Mouse (Mus musculus): Measurements from ENCODE around the gene Glcci1.

The Glcci1 gene

DNA sequence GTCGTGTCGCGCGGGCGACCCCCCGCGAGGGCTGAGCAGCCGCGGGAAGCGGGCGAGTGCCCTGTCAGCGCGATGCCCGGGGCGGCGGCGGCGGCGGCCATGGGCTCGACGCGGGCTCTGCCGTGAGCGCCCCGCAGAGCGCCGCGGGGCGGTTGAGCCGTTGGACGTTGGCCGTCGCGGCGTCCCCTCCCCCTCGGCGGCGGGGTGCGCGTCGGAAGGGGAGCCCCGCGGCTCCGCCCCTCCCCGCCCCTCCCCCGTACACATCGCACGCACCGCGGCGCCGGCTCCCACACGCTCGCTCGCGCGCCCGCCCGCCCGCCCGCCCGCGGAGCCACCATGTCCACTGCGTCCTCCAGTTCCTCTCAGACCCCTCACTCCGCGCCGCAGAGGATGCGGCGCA is at the start of gene Glcci1:
Gene Glcci1 (plus strand): TSS at position 50 of the 400 bp plus-strand sequence.
- in situ Hi-C loops (cut with MboI, MseI) = no loop called here

DNA sequence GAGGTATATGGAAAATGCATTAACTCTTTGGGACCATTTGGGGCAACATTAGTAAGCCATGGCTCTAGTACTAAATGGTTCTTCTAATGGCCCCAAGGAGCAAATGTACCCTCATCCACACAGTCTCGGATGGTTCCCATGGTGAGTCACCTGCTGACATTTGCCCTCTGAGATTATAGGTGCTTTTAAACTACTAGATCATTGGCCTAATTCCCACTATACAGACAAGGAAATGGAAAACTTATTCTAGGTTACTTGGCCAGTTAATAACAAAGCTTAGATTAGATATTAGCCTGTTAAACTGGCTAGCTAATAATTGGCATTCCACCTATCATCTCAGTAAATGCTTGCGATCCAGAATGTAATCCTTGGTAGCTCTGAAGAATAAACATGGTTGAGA is 47.0 kb upstream of the Glcci1 start:
- in situ Hi-C loops (cut with MboI, MseI) = no loop called here

DNA sequence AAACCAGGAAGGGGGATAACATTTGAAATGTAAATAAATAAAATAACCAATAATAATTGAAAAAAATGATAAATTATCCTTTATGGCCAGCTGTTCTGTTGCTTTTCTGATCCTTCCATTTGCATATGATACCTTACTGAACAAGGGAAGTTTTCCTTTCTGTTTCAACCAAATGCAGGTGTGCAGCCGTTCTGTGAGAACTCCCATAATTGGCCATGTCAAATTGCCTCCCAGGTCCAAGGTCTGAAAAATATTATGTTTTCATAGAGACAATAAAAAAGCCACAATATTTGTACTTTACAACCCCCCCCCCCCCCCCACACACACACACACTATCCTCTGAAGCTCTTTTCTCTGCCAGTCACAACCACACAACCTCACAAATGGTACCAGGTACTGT is 44.0 kb upstream of the Glcci1 start:
- in situ Hi-C loops (cut with MboI, MseI) = no loop called here

DNA sequence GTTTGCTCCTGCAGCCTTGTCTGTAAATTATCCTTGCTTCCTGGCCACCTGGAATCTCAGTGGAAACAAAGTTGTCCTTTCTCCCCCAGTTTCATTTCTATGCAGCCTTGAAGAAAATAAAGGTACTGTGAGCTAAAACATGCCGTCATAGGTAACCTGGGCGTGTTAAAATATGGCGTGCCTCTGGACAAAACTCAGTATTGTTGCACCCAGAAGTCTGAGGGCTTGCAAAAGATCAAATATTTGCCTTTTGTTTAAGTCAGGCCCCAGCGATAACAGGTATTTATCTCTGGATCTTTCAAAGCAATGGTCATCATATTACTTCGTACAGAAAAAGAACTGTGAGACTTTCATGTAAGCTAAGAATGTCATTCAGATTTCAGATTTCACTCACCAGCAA is 43.4 kb upstream of the Glcci1 start:
- in situ Hi-C loops (cut with MboI, MseI) = no loop called here

DNA sequence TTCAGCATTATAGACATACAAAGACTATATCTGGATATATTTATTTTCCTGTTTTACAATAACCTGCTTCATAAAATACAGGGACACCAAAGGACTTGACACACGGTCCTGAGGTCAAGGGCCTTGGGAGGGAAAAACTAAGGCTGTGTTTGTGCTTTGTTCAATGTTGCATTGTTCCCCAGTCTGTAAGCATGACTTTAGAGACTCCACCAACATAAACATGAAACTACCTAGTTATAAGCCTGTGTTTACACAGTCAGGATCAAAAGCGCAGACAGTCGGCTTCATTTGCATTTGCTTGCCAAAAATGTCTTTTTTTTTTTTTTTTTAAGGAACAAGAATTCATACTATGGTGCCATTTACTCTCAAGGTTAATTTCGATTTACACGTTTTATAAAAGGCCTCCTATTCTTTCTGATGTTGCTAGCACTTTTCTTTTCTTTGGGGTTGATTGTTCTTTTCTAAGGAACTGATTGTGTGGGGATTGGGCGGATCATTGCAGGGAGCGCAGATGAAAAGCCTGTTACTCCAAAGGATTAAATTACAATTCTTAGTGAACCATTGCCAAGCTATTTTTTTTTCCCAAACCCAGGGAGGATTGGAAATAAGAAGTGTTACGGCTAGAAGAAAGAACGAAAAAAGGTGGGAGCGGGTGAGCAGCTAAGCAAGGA is 41.6 kb upstream of the Glcci1 start:
- in situ Hi-C loops (cut with MboI, MseI) = no loop called here

DNA sequence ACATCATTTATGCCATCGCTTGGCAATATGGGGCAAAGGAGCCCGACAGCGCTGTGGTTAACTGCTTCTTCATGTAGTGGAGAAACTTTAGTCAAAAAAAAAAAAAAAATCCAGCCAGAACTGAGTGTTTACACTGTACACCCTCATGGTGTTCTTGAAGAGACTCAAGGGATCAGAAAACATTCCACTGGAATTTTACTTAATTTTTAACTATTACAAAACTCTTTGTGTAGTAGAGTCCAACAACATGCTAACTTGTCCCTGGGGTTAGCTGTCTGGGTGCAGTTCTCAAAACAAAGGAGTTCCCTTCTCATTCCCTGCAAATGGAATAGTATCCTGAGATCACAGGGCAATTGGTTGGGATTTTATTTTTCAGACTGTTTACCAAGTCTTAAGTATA is 39.5 kb upstream of the Glcci1 start:
- in situ Hi-C loops (cut with MboI, MseI) = no loop called here

DNA sequence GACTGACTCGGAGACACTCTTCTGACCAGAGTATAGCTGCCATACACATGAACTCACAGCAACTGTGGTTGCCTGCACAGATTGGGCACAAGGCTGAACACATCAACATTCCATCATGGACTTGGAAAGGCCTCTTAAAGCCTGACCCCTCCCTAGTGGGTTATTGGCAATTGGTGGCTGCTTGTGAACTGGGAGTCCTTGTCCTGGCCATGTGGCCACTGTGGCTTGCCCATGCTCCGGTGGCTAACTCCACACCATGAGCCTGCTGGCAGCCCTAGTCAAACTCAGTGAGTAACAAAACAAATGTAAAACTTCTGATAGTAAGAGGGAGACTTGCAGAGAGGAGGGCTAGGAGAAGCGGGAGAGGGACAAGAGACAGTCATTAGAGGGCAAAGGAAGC is 37.3 kb upstream of the Glcci1 start:
- in situ Hi-C loops (cut with MboI, MseI) = no loop called here

DNA sequence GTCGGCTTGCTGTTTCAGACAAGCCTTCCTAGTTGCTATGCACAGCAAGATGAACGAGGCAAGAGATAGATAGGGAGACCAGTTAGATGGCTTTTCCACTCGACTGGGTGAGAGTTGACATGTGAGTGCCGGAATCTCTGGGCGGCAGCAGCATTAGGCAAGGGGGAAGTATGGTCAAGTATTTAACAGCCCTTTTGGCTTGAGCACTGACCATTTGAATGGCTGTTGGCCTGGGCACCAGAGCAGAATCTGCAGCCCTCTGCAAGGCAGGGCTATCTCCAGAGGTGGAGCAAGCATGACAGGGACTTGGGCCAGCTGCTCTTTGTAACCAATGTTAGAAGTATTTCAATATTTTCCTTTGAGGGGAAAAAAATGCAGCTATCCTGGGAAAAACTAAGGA is 36.5 kb upstream of the Glcci1 start:
- in situ Hi-C loops (cut with MboI, MseI) = no loop called here

DNA sequence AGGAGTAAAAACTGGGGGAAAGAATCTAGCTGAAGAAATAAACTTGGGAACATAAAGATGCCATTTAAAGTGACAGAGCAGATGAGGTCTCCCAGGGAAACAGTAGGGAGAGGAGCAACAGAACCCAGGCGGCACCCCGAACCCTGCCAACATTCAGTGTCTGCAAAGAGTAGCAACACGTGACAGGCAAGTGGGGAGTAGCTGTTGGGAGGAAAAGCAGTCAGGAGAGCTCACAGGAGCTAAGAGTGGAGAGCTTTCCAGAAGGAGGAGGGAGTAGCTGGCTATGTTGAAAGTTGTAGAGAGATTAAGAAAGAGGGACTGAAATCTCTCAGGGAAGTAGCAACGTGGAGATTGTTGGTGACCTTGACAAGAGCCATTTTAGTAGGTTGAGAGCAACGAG is 35.9 kb upstream of the Glcci1 start:
- in situ Hi-C loops (cut with MboI, MseI) = no loop called here

DNA sequence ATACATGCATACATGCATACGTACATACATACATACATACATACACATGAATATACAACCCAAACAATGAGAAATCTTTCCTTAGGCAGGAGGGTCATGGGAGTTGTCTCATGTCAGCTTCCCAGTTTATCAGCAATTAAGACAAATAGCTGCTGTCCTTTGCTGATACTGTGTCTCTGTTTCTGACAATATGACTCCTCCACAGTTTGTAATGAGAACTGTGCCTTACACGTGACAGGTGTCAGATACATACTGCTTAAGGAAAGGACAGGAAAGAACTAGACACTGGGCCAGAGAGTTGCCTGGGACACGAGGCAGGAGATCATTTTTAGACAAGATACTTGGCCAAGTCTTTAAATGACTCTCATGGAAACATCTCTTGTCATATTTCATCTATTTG is 35.1 kb upstream of the Glcci1 start:
- in situ Hi-C loops (cut with MboI, MseI) = no loop called here

DNA sequence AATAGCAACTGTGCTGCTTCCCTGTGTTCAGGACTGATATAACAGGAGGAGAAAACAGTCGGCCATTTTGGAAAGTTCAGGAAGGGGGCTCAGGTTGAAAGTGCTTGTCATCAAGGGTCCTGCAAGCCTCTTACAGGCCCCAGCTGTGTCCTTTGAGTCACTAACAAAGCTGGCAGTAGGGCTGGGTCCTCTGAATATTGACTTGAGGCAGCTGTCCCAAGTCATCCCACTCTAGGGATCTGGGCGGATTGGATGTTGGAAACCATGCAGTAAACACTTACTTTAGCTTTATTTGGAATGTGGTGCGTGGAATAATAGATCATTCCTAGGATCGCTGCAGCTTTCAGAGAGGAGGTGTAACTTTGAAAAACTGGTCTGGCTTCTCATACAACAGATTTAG is 34.6 kb upstream of the Glcci1 start:
- in situ Hi-C loops (cut with MboI, MseI) = no loop called here

DNA sequence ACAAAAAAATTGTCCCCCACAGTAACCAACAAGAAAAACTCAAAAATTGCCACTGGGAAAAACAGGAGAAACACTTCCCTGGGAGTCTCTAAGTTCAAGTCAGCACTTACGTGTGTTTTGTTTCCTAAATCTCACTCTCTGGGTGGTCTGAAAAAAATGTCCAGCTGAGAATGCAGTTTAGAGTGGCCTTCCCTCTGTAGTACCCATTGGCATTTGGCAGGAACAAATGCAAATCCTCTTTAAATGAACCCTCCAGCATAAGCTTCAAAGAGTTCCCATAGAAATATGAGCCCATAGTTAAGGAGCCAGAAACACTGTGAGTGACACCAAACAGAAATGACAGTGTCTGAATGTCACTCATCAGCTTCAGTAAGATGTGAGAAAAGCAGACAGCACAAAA is 30.2 kb upstream of the Glcci1 start:
- in situ Hi-C loops (cut with MboI, MseI) = no loop called here

DNA sequence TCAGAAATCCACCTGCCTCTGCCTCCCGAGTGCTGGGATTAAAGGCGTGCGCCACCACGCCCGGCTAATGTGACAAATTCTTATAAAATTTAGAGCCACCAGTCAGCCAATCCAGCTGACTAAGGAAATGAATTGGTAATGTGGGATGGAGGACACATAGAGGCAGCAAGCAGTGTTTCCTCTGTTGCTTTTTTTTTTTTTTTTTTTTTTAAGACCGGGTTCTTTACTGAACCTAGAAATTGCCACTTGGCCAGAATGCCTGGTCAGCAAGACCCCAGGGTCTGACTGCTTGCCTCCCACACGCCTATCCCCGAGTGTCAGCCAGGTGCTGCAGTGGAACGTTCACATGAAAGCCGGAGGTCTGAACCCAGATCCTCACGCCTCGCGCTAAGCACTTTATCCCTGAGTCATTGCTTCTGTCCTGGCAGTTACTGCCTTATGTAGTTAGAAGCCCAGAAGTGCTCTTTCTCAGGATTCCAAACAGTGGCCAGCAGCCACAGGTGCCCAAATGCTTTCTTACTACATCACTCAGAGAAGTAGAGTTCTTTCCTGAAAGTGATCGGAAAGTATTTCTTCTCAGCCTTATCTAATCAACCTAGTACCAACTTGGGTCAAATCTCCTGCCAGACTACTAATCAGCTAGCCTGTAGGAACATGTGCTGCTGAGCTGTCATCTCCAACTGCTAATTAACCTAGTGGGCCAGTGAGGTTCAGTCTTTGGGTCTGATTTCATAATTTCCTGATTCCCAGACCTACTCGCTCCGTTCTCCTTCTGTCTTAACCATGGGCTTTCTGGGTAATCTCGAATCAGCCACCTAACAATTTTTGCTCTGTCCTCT is 24.7 kb upstream of the Glcci1 start:
- in situ Hi-C loops (cut with MboI, MseI) = no loop called here

DNA sequence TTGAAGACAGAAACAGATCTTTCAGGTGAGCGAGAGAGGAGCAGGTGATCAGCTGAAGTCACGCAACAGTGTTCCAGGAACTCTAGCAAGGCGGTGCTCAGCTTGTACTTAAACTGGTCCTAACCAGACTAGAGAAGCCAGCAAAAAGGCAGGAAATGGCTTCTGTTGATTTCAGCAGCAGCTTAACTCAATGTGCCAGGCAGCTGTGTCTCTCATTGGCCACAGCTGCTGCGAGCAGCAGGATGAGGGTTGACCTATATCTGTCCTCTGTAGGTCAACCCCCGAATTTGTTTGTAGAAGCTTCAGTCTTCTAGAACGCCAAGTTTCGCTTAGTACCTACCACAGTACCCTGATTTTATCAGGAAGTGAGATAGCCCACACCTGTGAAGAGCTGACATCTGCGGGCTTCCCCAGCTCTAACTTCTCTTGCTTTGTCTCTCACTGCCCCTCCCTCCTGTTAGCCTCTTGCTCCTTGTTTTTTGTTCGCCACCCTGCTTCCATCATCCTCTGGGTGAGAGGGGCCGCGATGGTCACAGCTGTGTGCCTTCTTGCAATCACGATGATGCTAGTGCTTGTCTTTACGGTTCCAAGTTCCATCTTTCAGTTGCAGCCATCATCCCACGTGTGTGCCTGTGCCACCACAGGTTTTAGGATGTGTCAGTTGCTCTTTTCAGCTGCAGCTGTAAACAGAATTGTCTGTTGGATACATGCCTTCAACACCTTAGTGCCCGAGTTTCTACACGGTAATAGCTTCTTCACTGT is 23.8 kb upstream of the Glcci1 start:
- in situ Hi-C loops (cut with MboI, MseI) = no loop called here

DNA sequence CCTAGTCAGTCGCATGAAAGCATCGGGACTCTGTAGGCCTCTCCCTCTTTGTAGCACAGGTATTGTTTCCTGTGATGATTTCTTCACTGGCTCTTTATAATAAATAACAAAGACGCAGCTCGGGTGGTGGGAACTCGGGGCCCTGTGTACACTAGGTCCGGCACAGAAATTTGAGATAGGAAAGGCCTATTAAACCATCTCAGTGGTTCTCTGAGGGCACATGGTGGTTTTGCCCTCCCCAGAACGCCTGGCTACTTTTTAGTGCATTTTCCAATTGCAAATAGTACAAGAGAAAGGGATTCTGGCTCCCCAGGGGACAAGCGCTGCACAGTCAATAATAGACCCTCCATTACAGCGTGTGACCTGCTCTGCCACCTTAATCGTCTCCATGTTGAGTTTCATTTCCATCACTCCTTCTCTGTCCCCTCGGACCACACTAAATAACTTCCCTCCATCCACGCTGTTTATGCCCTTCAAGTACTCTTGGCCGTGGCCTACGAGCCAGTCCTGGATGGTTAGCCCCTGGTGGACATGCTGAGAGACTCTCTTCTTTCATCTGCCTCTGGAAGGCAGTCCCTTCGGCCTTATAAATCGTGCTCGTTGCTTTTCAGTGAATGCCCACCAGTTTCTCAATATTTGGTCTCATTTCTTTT is 22.9 kb upstream of the Glcci1 start:
- in situ Hi-C loops (cut with MboI, MseI) = no loop called here

DNA sequence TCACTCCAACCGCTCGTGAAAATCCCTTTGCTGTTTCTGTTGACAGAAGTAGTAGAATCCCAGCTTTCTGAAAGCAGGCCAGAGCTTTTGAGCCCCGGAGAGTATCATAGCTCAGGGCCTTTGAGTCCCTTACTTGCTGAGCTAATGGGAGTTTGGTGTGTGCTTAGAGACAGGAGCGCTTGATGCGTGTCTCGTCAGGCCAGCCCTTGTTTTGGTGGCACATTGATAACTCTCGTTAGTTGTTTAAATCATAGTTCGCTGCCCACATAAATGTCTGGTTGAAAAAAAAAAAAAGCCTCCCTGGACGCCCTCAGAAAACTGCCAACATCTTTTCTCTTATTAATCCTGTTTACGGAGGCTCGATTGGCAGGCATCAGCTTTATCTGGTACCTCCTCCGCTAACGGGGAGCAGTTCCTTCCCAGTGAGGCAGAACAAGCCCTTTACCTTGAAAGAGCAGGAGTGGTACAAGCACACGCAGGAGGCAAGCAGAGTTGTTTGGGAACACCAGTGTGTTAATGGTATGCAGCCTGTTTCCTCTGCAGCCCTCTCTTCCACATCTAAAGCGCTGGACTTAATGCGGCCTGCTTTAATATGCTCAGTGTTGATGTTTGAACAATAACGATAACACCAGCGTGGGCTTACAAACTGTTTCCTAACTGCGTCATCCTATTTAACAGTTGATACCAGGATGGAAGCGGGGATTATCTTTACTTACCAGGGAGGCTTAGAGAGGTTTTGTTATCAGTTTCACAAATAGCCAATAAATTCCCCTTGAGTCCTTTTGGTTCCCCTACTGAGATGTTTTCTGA is 22.2 kb upstream of the Glcci1 start:
- in situ Hi-C loops (cut with MboI, MseI) = no loop called here

DNA sequence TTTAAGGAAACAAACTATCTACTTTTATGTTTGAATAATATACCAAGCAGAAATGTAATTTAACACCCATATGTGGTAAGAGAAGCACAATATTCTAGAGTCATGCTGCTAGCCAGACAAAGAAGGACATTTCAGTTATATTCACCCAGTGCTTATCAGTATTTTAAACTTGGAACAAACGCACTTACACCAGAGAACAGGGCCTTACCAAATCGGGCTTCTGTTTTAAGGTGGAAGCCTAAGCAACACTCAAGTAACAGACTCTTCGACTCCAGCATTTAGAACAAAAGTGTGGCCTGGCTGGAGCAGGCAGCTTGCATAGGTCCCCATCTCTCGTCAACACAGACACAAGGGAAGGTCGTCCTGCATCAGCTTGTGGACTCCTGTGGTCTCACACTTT is 21.2 kb upstream of the Glcci1 start:
- in situ Hi-C loops (cut with MboI, MseI) = no loop called here

DNA sequence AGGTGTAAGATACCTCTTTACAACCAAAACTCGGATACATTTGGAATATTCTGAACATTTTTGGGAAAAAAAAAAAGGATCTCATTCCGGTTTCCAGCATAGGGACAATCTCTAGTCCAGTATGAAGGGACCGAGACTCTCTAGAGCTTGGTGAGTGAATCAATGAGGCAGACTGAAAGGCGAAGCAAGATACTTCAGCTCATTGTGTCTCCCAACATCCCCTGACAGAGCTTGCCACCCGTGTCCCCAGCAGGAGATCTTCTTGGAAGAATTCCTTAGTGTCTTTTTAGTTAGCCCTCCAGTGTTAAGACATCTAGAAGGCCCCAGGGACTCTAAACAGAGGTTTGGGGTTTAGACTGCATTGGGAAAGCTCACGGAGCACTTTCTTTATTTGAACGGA is 20.1 kb upstream of the Glcci1 start:
- in situ Hi-C loops (cut with MboI, MseI) = no loop called here

DNA sequence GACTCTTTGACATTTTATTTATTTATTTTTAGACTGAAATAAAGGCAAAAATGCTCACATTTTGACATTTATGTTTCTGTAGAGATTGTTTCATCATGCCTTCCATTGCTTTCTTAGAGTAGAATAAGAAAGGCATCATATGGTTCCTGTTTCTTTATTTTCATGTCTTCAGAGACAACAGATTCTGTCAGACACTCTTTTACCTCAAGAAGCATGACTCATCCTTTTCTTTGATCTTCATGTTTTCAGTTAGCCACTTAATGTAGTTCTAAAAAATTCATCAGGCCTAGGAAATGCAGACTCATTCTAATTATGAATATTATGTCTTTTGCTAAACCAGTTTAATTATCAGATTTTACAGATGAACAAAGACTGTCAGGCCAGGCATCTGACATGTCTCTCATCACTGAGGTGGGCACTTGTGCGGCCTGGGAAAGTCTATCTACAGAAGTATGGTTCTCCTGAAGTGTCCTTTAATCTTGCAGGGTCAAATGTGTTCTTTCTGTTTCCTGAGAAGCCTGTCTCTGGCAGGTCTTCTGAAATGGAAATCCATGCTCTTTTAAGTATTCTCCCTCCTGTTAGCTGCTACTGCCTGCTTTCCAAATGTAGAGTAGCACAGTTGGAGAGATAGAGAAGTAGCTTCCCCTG is 19.3 kb upstream of the Glcci1 start:
- in situ Hi-C loops (cut with MboI, MseI) = loop anchor here (5.0 to 10.0 kb wide), 2 partner anchors 633 to 635 kb away; no protein-coding TSS in a partner anchor

DNA sequence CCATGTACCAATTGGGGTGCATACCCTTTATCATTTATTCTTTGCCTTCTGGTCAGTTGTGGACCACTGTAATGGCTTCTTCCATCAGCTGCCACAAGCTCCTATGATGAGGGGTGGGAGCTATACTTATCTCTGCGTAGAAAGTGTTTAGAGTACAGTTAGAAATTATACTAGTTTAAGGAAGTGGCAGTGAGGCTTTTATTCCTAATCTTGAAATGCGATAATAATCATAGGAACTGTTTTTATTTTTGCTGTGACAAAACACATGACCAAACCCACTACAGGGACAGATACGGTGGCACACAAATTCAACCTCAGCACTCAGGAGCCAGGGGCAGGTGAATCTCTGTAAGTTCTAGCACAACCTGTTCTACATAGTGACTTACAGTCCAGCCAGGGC is 17.2 kb upstream of the Glcci1 start:
- in situ Hi-C loops (cut with MboI, MseI) = loop anchor here (5.0 to 10.0 kb wide), 2 partner anchors 635 to 637 kb away; no protein-coding TSS in a partner anchor

Measured in T-helper 17 cell (primary cell).